Mouse (Mus musculus) gonadal fat pad, adult 2 months (tissue): ENCODE data around the gene Tor4a. TPM values are rescaled to one million over a fixed set of nuclear protein-coding genes. Genes with fewer than 3 reads are reported as not detected.

Experiments
- DNase-seq: peaks from one replicate; pipeline ENCODE4 v3.0.0-alpha.2; 2012; ENCODE audit warnings: low read depth
- polyA plus RNA-seq: library from polyadenylated mRNA; depleted of rRNA; stranded (reverse); fragments of >200 nt; gene quantifications from 2 replicates; pipeline ENCODE4 v1.2.3, GENCODE M21; 2012; rRNA removed

Gene Tor4a
- polyA plus RNA-seq, 1 experiment = 41.2 TPM

DNA sequence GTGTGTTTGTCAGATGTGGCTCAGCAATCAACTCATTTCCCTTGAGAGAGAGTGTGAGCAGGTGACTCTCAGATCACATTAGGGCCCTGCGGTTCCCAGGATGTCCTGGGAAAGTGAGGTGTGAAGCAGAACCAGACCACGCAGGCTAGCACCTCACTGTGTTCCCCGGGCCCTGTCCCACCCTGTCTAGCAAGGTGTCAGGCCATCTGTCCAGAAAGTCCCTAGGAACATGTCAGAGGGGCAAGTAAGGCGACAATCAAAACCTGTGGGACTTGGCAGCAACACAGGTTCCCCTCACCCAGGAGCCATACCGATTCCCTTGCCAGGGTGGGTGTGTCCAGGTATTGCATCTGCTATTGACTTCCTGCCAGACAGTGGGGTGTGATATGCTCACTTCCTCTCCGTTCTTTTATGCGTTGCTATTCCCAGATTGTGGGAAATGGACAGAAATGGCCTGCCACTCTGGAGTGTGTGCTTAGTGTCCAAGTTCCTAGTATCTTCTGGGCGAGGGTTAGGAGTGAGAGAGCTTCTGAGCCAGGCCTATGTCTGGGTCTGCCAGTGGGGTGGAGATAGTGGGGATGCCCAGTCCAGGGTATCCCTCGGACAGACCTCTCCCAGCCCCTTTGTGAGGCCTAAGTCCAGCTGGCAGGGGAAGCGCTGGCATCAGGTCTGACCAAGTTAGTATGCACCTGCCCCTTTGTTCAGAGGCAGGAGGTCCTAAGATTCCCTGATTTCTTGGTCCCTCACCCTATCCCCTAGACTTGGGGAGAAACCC, 26.2 kb downstream of the Tor4a start:
- DNase-seq = no peak

DNA sequence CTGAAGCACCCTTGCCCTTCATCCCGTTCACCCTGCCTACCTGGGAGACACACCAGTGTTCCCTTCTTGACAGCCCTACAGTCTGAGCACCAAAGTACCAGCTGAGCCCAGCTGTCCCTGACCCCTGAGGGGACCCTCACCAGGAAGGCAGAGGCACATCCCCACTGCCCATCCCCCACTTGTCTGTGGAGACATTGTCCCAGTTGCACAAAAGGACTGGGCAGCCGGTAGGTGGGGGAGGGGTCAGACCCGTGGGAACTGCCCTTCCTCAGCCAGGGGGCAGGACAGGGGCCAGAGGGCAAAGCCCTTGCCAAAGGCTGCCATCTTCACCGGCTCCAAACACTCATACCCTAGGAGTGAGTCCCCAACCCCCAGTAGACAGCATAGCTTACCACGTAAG, 26.9 kb downstream of the Tor4a start:
- DNase-seq = no peak

DNA sequence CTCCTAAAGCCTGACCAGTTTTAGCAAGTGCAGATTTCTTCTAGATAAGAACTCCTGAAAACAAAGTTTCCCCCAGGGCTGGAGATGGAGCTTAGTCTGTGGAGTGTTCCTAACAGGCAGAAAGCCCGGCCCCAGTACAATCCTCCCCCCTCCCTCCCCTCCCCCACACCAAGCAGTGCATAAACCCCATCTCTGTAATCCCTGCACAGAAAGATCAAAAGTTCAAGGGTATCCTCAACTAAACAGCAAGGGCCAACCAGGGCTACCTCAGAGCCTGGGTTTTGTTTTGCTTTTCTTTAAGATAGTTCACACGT, 28.1 kb downstream of the Tor4a start:
- no peak for DNase-seq

DNA sequence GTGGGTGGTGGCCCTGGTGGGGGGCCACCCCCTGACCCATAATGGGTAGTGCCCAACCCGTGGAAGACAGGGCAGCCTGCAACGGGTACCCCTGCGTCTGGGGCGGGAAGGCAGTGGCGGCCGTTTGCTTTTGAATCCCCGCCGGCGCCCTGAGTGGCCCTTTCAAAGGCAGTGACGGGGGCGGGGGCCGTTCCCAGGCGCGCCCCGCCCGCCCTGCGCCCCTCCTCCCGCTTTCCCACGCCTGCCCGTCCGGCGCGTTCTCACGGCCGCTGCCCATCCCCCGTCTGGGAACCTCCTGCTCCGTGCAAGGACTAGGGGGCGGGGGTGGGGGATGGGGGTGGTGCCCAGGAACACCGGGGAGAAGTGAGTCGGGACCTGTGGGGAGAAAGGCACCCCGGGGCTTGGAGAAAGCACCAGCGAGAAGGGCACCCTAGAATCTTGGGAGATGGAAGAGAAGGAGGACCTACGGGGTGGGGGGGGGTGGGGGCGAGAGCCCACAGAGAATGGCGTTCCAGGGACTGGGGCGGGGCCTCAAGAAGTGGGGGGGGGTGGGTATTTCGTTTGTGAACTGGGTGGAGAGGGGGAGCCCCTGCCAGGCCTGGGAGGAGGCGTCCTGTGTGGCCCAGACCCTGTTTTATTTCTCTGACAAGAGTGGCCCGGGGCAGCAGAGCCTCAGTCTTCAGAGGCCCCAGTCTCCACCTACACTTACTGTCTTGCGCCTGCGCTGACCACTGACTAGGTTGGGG, 28.6 kb downstream of the Tor4a start:
- no peak for DNase-seq

DNA sequence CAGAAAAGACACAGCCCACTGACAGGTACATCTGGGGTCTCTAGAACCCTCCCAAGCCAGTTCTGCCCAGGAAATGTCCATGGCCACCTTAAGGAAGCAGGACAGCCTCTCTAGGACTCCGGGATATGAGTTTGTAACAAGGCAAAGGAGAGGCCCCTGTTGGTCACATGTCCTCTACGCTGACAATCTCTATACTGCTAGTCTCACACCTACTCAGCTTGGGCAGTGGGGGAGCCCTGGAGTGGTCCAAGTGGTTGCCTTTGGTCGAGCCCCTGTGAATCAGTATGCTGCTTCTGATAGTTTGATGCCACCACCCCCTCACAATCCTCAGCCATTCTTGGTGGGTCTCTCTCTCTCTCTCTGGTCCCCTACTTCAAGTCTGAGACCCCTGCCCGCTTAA, 29.2 kb downstream of the Tor4a start:
- DNase-seq = no peak

DNA sequence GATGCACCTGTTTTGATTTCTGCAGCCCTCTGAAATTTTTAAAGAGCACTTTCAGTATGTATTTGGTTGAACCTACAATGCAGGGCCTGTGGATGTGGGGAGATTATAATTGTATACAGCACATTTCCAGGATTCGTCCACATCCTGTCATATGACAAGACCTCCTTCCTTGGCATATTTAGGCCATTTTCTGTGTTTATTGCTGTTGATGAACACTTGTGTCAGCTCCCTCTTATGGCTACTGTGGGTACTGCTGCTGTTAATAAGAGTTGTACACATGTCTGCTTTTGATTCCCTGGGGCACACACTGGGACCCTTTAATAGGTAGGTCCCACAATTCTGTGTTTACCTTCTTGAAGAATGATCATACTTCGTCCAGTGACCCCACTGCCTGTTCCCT, 39.0 kb downstream of the Tor4a start:
- no peak for DNase-seq

DNA sequence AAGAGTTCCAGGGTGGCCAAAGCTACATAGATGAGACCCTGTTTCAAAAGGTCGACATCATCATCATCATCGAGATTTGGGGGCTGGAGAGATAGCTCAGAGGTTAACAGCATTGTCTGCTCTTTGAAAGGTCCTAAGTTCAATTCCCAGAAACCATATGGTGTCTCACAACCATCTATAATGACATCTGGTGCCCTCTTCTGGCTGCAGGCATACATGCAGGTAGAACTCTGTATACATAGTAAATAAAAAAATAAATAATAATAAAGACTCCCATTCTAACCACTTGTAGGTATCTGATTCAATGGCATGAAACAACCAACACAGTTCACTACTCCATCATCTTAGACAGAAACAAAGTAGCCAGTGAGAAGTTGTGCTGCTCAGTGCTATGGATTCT, 39.7 kb downstream of the Tor4a start:
- no peak for DNase-seq

DNA sequence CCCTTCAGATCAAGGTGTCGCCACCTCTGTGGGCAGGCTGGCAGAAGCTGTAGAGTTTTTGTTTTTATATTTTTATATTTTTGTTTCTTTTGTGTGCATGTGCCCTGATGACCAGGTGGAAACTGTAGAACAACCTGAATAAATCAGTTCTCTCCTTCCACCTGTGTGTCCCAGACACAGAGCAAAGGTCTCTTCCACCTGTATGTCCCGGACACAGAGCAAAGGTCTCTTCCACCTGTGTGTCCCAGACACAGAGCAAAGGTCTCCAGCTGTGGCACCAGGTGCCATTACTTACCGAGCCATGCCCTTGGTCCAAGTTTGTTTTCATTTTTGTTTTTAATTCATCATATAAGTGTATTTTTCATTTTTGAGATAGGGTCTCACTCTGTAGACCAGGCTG, 40.5 kb downstream of the Tor4a start:
- no peak for DNase-seq

DNA sequence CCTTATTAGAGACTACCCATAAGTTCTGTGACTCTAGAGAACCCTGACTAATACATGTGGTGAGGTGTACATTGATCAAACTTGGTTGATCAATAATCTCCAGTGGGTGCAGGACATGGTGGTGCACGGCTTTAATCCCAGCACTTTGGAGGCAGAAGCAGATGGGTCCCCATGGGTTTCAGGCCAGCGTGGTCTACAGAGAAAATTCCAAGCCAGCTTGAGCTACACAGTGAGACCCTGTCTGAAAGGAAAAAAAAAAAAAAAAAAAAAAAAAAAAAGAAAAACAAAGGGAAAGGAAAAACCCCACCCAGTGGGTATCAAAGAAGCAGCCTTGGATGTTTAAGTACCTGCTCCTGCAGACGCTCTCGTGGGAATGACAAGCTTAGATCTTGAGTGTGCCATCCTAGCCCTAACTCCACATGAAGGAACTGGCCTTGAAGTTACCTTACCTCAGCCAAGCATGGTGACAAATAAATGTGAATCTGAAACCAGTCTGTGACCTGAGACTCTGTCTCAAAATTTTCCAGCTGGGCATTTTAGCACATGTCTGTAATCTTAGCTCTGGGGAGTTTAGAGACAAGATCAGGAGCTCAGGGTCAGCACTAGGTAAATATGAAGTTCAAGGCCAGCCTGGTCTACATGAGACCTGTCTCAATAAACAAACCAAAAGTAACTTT, 45.3 kb downstream of the Tor4a start:
- no peak for DNase-seq

DNA sequence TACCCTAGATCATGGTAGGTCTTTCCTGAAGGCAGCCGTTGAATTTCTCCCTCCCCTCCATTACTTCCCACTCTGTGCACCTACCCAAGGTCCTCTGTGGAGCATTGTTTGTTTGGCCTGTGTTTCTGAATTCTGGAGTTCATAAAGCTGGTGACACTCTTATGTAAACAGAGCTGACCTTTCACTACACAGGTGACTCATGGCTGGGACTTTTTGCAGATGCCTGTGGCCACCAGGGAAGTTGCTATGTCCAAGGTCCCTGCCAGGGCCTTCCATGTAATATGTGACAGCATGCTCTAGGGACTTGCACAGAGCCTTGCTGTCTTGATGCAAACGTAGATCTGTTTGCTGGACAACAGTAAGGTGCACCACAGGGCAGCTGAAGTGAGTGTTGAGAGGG, 47.0 kb downstream of the Tor4a start:
- DNase-seq = no peak

DNA sequence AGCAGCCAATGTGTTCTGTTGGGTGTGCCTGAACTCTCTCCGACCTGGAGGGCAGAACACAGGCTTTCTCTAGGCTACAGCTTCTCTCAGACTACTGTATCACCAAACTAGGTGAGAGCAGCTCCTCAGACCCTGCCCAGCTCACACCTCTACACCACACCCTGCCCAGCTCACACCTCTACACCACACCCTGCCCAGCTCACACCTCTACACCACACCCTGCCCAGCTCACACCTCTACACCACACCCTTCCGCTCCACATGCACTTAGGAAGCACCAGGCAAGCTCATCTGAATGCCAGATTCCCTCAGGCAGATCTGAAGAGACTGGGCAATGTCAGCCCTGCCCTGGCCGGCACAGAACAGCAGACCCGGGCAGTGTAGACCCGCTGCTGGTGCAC, 48.8 kb downstream of the Tor4a start:
- DNase-seq = no peak

DNA sequence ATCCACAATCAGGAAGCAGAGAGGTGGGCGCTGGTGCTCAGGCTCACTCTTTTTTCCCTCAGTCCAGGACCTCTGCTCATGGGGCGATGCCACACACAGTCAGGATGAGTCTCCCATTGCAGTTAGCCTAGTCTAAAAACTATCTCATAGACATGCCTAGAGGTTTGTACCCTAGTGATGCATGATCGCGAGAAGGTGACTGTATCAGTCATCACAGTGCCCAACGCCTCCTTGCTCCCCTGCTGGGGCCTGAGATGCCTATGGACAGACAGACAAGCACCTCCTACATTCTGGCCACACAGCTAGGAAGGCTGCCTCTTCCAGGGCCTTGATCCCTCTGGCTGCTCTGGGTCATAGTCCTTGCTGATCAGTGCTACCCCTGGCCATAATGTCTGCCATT, 49.3 kb downstream of the Tor4a start:
- DNase-seq = no peak

DNA sequence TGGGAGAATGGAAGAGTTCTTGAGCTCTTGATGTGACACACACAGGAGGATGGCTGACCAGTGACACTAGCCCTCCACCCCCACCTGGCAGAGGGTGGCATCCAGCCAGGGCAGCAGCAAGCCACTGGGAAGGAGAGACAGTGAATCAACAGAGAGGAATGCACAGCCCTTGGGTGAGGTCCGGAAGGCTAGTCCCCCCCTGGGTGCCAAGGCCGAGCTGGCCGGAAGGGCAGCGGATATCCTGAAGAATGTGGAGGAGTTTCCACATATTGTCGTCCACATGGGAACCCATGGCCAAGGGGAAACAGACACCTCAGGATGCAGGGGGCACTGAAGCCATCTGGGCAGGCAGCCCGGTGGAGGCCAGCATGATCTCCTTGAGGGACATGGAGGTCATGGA, 51.3 kb downstream of the Tor4a start:
- no peak for DNase-seq

Other genes starting within 250 kb of the Tor4a start
- gene Zmynd19, start 247.1 kb downstream of the Tor4a start, polyA plus RNA-seq = 10.9 and 11.4 TPM in 2 replicates
- 20.4 and 23.1 TPM in 2 replicates for gene Dph7, start 234.5 kb downstream of the Tor4a start, polyA plus RNA-seq
- 67.2 and 81.6 TPM in 2 replicates for gene Mrpl41, start 221.8 kb downstream of the Tor4a start, polyA plus RNA-seq
- gene Pnpla7, start 220.9 kb downstream of the Tor4a start, polyA plus RNA-seq = 17.3 and 20.7 TPM in 2 replicates
- gene Nsmf, start 142.5 kb downstream of the Tor4a start, polyA plus RNA-seq = 272 and 279 TPM in 2 replicates
- gene Entpd8, start 116.6 kb downstream of the Tor4a start, polyA plus RNA-seq = 1.8 and 2.3 TPM in 2 replicates
- 0.30 and 0.34 TPM in 2 replicates for gene Noxa1, start 101.7 kb downstream of the Tor4a start, polyA plus RNA-seq
- gene Nrarp, start 16.1 kb downstream of the Tor4a start, polyA plus RNA-seq = 16.6 and 20.4 TPM in 2 replicates
- 57.5 and 77.6 TPM in 2 replicates for gene Nelfb, start 14.6 kb upstream of the Tor4a start, polyA plus RNA-seq
- 0.74 and 0.93 TPM in 2 replicates for gene Stpg3, start 17.8 kb upstream of the Tor4a start, polyA plus RNA-seq
- 1.8 and 3.4 TPM in 2 replicates for gene Fam166a, start 21.9 kb upstream of the Tor4a start, polyA plus RNA-seq
- 468 and 584 TPM in 2 replicates for gene Tubb4b, start 27.8 kb upstream of the Tor4a start, polyA plus RNA-seq
- gene Slc34a3, start 37.5 kb upstream of the Tor4a start, polyA plus RNA-seq = not detected in 2 replicates
- gene Rnf224, start 39.9 kb upstream of the Tor4a start, polyA plus RNA-seq = 0.04 and 0.09 TPM in 2 replicates
- 9.0 and 13.9 TPM in 2 replicates for gene Rnf208, start 45.4 kb upstream of the Tor4a start, polyA plus RNA-seq
- gene Cysrt1, start 45.6 kb upstream of the Tor4a start, polyA plus RNA-seq = 0.19 and 0.59 TPM in 2 replicates
- 23.2 and 23.7 TPM in 2 replicates for gene AL732309.1, start 50.0 kb upstream of the Tor4a start, polyA plus RNA-seq
- gene Tmem203, start 58.6 kb upstream of the Tor4a start, polyA plus RNA-seq = 63.3 and 66.2 TPM in 2 replicates
- gene Tprn, start 65.7 kb upstream of the Tor4a start, polyA plus RNA-seq = 11.4 and 20.5 TPM in 2 replicates
- 44.6 and 56.3 TPM in 2 replicates for gene Ssna1, start 75.6 kb upstream of the Tor4a start, polyA plus RNA-seq
- 119 and 122 TPM in 2 replicates for gene Anapc2, start 75.6 kb upstream of the Tor4a start, polyA plus RNA-seq
- 1.4 and 2.0 TPM in 2 replicates for gene Tmem210, start 91.3 kb upstream of the Tor4a start, polyA plus RNA-seq
- 5.1 and 7.0 TPM in 2 replicates for gene Lrrc26, start 93.0 kb upstream of the Tor4a start, polyA plus RNA-seq
- 0.12 and 0.15 TPM in 2 replicates for gene Grin1, start 122.3 kb upstream of the Tor4a start, polyA plus RNA-seq
- 11.2 and 25.1 TPM in 2 replicates for gene Man1b1, start 135.5 kb upstream of the Tor4a start, polyA plus RNA-seq
- gene Dpp7, start 159.5 kb upstream of the Tor4a start, polyA plus RNA-seq = 18.1 and 28.0 TPM in 2 replicates
- 38.0 and 38.6 TPM in 2 replicates for gene Uap1l1, start 168.8 kb upstream of the Tor4a start, polyA plus RNA-seq
- gene Sapcd2, start 175.4 kb upstream of the Tor4a start, polyA plus RNA-seq = 3.0 and 4.3 TPM in 2 replicates
- 64.7 and 75.2 TPM in 2 replicates for gene Entpd2, start 199.0 kb upstream of the Tor4a start, polyA plus RNA-seq
- gene Npdc1, start 202.5 kb upstream of the Tor4a start, polyA plus RNA-seq = 140 and 154 TPM in 2 replicates
- gene Fut7, start 226.4 kb upstream of the Tor4a start, polyA plus RNA-seq = 0.47 and 0.57 TPM in 2 replicates
- 187 and 437 TPM in 2 replicates for gene Abca2, start 231.8 kb upstream of the Tor4a start, polyA plus RNA-seq